Mouse (Mus musculus) cortical plate, adult 2 months (tissue): ENCODE measurements around the gene Fam198a.

Source experiments
- CTCF ChIP-seq: fragments of 200-500 bp; IDR thresholded peaks from 2 replicates; pipeline ENCODE4 v1.5.1; 2011; ENCODE audit warnings: mild to moderate bottlenecking, control low read depth, low read length; ENCODE audit not compliant: insufficient read depth; ENCODE audit errors: extremely low read depth
- POLR2A ChIP-seq: fragments of 200-500 bp; IDR thresholded peaks from 2 replicates; pipeline ENCODE4 v1.6.1; 2011; ENCODE audit warnings: mild to moderate bottlenecking, low read length, control low read depth; ENCODE audit not compliant: insufficient read depth; ENCODE audit errors: extremely low read depth

DNA sequence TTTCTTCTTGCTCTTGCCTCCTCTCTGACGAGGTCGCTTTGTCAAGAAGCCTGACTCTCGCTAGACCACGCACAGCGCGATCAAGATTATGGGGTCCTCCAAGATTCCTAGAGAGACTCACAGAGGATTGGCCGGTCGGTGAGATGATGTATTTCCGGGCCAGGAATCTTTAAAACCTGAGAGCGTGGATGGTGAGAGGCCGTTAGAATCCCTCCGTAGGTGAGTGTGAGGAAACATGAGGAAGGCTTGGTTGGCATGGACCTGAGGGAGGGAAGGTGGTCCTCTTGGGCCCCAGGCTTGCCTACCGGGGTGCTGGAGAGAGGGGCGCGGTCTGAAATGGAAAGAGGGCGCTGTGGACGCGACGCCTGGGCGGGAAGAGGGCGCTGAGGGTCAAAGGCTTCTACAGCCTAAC lies 12.8 kb upstream of the Fam198a start:
- TF ChIP-seq CTCF (no peak), POLR2A (0 out of 2 replicates have a peak, but pooled peaks have one; percentile 11)
